Mouse (Mus musculus): Measurements from ENCODE around the gene Gxylt2.

DNA sequence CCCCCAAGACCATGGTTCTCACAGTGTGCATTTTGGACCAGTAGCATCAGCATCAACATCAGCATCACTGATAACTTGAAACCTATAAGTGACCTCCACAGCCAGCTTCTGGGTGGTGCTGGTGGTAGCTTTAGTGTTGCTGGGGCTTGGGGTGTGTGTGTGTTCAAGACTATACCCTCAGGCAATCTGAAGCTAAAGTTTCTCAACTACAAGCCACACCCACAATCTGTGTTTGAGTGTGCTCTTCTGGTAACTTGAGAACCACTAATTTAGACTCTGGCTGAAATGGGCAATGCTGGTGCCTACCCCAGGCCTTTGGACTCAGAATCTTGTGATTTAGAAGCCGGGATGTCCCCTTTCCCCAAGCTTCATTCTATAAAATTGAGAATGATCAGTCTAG, 118.8 kb downstream of the Gxylt2 start:
- no peak for TF ChIP-seq POLR2A (IDR thresholded peaks at IDR 0.05; ENCODE audit: borderline replicate concordance, control insufficient read depth, low read depth, low read length)
- no peak for TF ChIP-seq CTCF (IDR thresholded peaks at IDR 0.05; ENCODE audit: control insufficient read depth, insufficient read depth, low read length)
